Mouse (Mus musculus) erythroblast, embryonic 14.5 days (primary cell): ENCODE data around the gene Meis1. TPM values are rescaled to one million over a fixed set of nuclear protein-coding genes. Genes with fewer than 3 reads are reported as not detected.

ENCODE experiments used
- H3K27me3 ChIP-seq: 2 replicates; pipeline ENCODE4 v1.6.1; 2012; ENCODE audit warnings: inconsistent platforms; ENCODE audit not compliant: control insufficient read depth
- H3K36me3 ChIP-seq: 2 replicates; pipeline ENCODE4 v1.6.1; 2012; ENCODE audit warnings: mild to moderate bottlenecking, inconsistent platforms; ENCODE audit not compliant: control insufficient read depth
- H3K4me1 ChIP-seq: 2 replicates; pipeline ENCODE4 v1.6.1; 2012; ENCODE audit warnings: inconsistent platforms; ENCODE audit not compliant: control insufficient read depth
- H3K4me3 ChIP-seq: replicated peaks from 2 replicates; pipeline ENCODE3; 2012; ENCODE audit warnings: moderate library complexity, mild to moderate bottlenecking, inconsistent platforms
- H3K9me3 ChIP-seq: 2 replicates; pipeline ENCODE4 v1.6.1; 2012; ENCODE audit warnings: low read length, inconsistent platforms, mixed read lengths; ENCODE audit not compliant: control insufficient read depth
- GATA1 ChIP-seq: IDR thresholded peaks from 2 replicates; pipeline ENCODE4 v1.6.1; 2012; ENCODE audit warnings: low read length, inconsistent platforms, mixed read lengths
- TAL1 ChIP-seq: IDR thresholded peaks from 3 replicates; pipeline ENCODE4 v1.6.1; 2012; ENCODE audit warnings: low read length, inconsistent platforms, mixed read lengths
- polyA plus RNA-seq: library from polyadenylated mRNA; stranded (reverse); fragments of >175 nt; gene quantifications from 2 replicates; pipeline ENCODE4 v1.2.3, GENCODE M21; 2012

The Meis1 gene
- polyA plus RNA-seq, 1 experiment = 0.06 TPM

- no peaks in the 10 kb centered on the region for H3K27me3 ChIP-seq
- H3K9me3 ChIP-seq = no peaks in the 10 kb centered on the region
- H3K4me3 ChIP-seq = no peak overlapping the region
- no peaks in the 10 kb centered on the region for H3K36me3 ChIP-seq
- H3K4me1 ChIP-seq = no peaks in the 10 kb centered on the region
- TF ChIP-seq GATA1 = no peak
- TF ChIP-seq TAL1 = no peak
These were observed 35.5 kb downstream of the Meis1 start for GRCm38 (mm10) chr11:18983294-18983693.

DNA sequence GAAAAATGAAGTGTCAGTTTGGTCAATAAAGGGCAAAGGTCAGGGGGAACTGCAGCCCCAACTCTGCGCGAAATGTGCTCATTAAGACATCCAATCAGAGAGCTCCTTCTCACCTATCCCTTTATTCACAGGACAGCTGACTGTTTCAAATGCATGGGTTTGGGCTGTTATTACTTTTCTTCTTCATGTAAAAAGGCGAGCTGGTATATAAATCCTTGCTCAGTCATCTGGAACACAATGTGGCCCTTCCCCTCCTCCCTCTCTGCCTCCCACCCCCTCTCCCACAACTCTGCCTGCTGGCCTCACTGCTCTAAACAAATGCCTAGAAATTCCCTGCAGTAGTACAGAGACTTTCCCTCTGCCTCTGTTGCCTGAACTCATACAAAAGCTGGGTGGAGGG, 36.5 kb downstream of the Meis1 start:
- TF ChIP-seq TAL1 = no peak
- TF ChIP-seq GATA1 = no peak
- H3K9me3 ChIP-seq = no peaks in the 10 kb centered on the region
- H3K4me3 ChIP-seq = no peak overlapping the region
- no peaks in the 10 kb centered on the region for H3K36me3 ChIP-seq
- H3K27me3 ChIP-seq = no peaks in the 10 kb centered on the region
- no peaks in the 10 kb centered on the region for H3K4me1 ChIP-seq

DNA sequence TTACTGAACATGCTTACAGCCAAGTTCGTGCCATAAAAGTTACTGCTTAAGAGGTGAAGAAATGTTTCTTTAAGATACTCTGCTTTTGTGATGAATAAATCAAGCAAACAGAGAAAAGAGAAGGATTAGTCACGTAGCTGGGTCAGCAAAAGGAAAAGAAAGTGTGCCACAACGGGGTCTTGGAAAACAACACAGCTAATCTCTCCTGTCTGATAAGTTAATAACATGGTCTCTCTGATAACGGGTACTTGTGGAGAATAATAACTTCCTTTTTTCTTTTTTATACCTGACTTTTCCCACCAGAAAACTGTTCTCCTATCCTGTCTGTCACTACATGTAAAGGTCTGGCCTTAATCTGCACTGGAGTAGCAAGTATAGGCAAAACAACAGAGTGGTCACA, 37.4 kb downstream of the Meis1 start:
- TF ChIP-seq TAL1 = no peak
- TF ChIP-seq GATA1 = no peak
- no peaks in the 10 kb centered on the region for H3K4me1 ChIP-seq
- no peaks in the 10 kb centered on the region for H3K9me3 ChIP-seq
- no peaks in the 10 kb centered on the region for H3K36me3 ChIP-seq
- H3K27me3 ChIP-seq = no peaks in the 10 kb centered on the region
- H3K4me3 ChIP-seq = no peak overlapping the region

GRCm38 (mm10) chr11:18980615-18981014, 38.2 kb downstream of the Meis1 start:
- no peaks in the 10 kb centered on the region for H3K36me3 ChIP-seq
- H3K27me3 ChIP-seq = no peaks in the 10 kb centered on the region
- no peak overlapping the region for H3K4me3 ChIP-seq
- H3K9me3 ChIP-seq = no peaks in the 10 kb centered on the region
- no peak for TF ChIP-seq TAL1
- no peak for TF ChIP-seq GATA1
- no peaks in the 10 kb centered on the region for H3K4me1 ChIP-seq

DNA sequence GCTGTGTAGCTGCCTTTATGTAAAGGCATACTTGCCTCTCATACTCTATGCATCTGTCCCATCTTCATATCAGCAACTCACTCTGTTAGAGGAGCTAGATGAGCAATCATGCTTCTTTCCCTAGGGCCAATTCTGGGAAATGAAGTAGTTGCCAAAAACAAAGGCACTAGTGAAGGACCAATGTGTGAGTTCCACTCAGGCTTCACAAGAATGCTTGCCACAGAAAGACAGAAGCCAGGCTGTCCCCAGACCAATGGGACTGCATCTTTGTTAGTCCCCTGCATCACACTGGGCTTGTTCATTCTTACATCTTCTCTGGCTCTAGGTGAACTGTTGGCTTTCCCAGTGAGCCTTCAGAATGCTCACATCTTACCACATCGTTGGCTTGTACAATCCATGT, 43.7 kb downstream of the Meis1 start:
- H3K4me1 ChIP-seq = peaks cover 1% of the 10 kb centered on the region
- H3K27me3 ChIP-seq = no peaks in the 10 kb centered on the region
- no peak overlapping the region for H3K4me3 ChIP-seq
- no peak for TF ChIP-seq TAL1
- TF ChIP-seq GATA1 = no peak
- no peaks in the 10 kb centered on the region for H3K9me3 ChIP-seq
- no peaks in the 10 kb centered on the region for H3K36me3 ChIP-seq

DNA sequence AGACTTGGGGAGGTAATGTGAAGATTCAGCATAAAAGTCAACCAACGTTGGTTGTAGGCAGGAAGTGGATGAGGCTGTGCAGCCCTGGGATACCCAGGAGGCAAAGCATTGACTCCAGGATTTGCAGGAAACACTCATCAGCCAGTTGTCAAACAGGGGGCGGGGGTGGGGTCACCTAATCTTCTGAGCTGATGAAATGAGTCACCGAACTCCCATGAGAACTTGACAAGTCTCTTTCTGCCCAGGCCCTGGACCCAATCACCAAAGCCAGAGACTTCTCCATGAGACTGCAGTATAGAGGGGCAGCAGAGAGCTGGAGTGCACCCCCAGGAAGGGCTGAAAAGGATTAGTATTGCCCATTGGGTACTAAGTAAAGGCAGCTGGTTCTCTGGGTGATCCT, 45.0 kb downstream of the Meis1 start:
- peaks cover 2% of the 10 kb centered on the region for H3K4me1 ChIP-seq
- TF ChIP-seq GATA1 = no peak
- no peak for TF ChIP-seq TAL1

DNA sequence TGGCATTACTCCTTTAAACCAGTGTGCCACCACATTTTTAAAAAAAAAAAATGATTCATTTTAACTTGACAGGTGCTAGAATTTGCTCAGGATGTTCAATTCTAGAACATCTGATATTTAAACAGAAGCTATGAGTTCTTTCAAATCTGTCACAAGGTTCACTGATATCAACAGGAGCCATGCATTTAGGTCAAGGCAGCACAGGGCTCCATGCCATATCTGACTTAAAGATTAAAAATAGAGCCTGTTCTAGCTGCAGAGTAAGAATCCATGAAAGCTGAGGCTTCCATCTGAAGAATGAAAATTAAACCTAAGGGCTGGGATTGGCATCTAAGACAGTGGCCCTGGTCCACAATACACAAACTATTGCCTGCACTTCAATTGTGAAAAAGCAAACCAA, 45.8 kb downstream of the Meis1 start:
- Histone ChIP-seq H3K27me3 (no peaks in the 10 kb centered on the region), H3K4me1 (peaks cover 2% of the 10 kb centered on the region), H3K9me3 (no peaks in the 10 kb centered on the region), H3K36me3 (no peaks in the 10 kb centered on the region), H3K4me3 (no peak overlapping the region)
- TF ChIP-seq GATA1 (no peak), TAL1 (no peak)

More for the DNA sequence above, 45.0 kb downstream of the Meis1 start:
- no peaks in the 10 kb centered on the region for H3K36me3 ChIP-seq
- H3K27me3 ChIP-seq = no peaks in the 10 kb centered on the region
- H3K4me3 ChIP-seq = no peak overlapping the region
- H3K9me3 ChIP-seq = no peaks in the 10 kb centered on the region

- no peaks in the 10 kb centered on the region for H3K27me3 ChIP-seq
- H3K36me3 ChIP-seq = no peaks in the 10 kb centered on the region
- H3K4me3 ChIP-seq = no peak overlapping the region
- H3K9me3 ChIP-seq = no peaks in the 10 kb centered on the region
- TF ChIP-seq GATA1 (no peak), TAL1 (no peak)
- peaks cover 2% of the 10 kb centered on the region for H3K4me1 ChIP-seq
These were observed 47.2 kb downstream of the Meis1 start for GRCm38 (mm10) chr11:18971551-18971950.

GRCm38 (mm10) chr11:18969920-18970336, 48.9 kb downstream of the Meis1 start:
- Histone ChIP-seq H3K9me3 (no peaks in the 10 kb centered on the region), H3K4me1 (peaks cover 2% of the 10 kb centered on the region), H3K4me3 (no peak overlapping the region), H3K27me3 (no peaks in the 10 kb centered on the region), H3K36me3 (no peaks in the 10 kb centered on the region)
- no peak for TF ChIP-seq TAL1
- TF ChIP-seq GATA1 = no peak

DNA sequence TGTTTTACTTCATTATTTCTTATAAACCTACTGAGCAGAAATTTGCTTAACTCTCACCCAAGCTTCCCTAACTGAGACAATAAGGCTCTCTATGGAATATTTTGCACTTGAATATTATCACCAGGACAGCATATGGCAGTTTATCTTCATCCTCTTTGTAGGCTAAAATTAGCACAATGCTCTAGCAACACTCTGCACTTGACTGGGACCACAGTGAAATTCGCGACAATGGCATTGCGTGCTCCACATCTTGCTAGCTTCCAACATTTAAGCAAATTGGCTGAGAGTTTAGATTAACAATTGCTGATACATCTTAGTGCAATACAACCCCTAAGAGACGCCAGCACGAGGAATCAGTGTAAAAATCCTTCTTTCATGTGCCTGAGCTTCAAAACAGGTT, 54.4 kb downstream of the Meis1 start:
- no peaks in the 10 kb centered on the region for H3K4me1 ChIP-seq
- H3K9me3 ChIP-seq = no peaks in the 10 kb centered on the region
- H3K4me3 ChIP-seq = no peak overlapping the region
- H3K27me3 ChIP-seq = no peaks in the 10 kb centered on the region
- no peaks in the 10 kb centered on the region for H3K36me3 ChIP-seq
- no peak for TF ChIP-seq GATA1
- TF ChIP-seq TAL1 = no peak
